Mouse (Mus musculus): ENCODE data around the gene Pafah1b1.

Pafah1b1 gene

DNA sequence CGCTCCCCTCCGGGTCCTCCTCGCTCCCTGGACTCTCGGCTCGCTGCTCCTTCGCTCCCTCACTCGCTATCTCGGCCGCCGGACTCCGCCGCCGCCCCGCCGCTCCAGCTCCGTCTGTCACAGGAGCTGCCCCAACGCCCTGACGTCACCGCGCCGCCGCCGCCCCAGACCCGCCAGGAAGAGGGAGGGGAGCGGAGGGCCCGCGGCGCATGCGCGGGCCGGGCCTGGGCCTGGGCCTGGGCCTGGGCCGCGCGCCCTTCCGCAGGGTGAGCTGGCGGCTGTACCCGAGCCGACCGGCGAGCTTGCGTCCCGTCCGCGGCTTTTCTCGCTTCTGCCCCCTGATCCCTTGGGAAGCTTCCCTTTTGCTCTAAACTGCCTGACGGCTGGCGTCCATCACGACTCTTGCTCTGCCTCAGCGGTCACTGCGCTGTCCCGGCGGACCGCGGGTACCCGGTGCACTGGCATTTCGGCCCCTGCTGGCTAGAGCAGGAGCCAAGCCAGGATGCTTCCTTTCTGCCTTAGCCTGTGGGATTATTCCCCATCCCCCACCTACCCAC is at the start of gene Pafah1b1:
Pafah1b1 (minus strand) TSS at position 436 of the 557 bp plus-strand sequence.
- in situ Hi-C loops (cut with MboI, MseI), result no loop called here

DNA sequence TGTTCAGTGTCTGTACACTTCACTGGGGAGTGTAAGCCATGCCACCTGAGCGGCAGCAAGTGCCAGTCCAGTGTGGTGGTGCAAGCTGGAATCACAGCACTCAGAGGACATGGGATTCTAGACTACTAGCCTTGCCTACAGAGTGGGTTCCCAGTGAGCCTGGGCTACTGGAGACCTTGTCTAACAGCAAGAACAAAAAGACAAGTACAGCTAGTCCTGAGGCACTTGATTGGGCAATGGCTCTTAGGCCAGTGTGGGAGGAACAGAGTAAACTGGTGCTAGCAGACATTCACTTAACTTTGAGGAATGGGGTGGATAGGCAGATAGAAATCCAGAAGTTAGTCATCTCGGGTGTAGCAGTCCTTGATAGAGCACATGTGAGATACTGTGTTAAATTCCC is 47.9 kb upstream of the Pafah1b1 start:
- in situ Hi-C loops (cut with MboI, MseI), result no loop called here

DNA sequence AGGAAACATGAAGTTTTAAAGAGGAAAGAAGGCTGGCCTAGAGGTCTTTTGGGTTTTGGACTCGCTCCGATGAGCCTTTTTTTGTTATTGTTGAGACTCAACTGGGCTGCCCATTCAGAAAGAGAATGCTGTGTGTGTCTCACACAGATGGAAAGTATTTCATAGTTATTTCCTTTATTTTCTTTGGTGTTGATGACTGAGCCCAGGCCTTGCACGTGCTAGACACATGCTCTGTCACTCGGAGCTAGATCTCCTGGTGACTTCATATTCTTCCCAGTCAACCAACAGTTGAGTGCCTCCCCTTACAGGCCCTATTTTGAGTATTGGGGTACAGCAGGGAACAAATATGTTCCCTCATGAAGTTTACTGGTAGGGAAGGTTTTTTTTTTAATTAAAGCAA is 47.2 kb upstream of the Pafah1b1 start:
- in situ Hi-C loops (cut with MboI, MseI), result no loop called here

DNA sequence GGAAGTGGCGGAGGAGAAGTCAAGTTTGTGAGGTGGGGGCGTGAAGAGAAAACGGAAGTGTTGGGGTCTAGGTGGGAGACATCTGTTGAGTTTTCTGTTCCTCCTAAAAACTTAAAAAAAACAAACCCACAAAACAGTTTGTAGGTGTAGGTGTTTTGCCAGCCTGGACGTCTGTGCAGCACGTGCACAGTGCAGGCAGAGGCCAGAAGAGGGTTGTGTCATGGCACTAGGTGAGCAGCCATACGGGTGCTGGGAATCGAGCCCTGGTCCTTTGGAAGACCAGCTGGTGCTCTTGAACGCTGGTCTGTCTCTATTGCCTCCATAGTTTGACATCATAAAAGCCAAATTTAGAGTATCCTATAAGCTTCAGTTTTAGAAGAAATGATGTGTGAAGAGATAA is 46.8 kb upstream of the Pafah1b1 start:
- in situ Hi-C loops (cut with MboI, MseI), result no loop called here

DNA sequence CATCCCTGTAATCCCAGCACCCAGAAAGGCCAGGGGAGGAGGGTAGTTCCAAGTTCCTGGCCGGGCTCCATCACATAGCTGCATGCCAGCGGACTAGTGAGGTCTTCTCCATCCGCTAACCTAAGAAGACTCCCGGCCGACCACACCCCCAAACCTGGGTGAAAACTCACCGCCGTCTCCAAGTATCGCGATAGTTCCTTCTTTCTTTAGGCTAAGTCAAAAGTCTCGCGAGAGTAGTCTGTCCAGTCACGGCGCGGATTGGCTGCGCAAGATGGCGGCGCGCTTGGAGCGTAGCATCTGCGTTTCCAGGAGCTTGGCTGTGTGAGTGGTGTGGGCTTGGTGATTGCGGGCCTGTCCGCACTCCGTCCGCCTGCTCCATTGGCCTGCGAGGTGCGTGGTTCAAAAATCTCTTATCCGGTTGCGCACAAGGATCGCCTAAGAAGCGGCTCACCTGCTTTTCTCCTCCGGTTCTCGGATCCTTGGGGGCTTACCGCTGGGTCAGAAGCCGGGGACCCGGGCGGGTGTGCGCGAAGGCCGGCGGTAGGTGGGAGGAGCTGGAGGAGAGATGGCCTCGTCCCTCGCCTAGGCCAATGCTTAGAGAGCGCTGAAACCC is 46.2 kb upstream of the Pafah1b1 start, which contains the start of gene Mettl16:
Mettl16 (plus strand) TSS at position 236 of the 613 bp plus-strand sequence.
- in situ Hi-C loops (cut with MboI, MseI), result no loop called here

DNA sequence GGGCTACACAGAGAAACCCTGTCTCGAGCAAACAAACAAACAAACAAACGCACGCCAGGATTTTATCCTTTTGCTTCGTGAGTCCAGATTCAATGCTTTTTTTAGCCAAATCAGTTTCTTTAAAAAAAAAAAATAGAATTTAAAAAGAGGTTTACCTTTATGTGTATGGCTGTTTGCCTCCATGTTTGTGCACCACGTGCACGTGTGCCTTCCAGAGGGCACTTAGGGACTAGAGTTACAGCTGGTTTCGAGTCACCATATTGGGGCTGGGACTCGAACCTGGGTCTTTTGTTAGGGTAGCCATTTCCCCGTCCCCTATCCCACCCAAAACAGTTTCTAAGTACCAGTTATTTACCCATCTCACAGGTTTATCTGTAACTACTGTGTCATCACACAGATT is 45.6 kb upstream of the Pafah1b1 start:
- in situ Hi-C loops (cut with MboI, MseI), result no loop called here

DNA sequence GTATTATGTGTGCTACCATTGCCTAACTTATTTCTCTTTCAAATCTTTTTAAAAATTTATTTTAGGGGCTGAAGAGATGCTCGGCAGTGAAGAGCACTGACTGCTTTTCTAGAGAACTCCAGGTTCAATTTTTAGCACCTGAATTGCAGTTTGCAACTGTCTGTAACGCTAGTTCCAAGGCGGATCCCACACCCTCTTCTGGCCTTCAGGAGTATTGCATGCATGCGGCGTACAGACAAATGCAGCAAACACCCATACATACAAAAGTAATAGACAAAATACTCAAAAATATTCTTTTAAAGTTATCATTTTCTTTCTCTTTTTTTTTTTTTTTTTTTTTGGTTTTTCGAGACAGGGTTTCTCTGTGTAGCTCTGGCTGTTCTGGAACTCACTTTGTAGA is 43.6 kb upstream of the Pafah1b1 start:
- in situ Hi-C loops (cut with MboI, MseI), result no loop called here

DNA sequence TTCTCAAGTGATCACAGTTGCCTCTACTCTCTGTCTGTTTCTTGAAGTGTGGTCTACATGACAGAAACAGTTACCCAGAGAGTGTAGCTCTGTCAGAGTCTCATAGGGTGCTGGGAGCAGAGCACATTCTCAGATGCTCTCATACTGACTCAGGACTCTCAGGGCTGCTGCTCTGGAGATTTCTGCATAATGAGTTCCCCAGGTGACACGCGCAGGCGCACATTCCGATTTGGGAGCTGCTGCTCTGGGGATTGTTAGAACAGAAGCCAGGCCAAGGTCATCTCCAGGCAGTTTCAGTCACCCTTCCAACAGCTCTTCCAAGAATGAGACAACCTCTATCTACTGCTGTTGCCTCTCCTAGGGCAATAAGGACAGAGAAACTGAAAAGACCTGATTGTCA is 43.0 kb upstream of the Pafah1b1 start:
- in situ Hi-C loops (cut with MboI, MseI), result no loop called here

DNA sequence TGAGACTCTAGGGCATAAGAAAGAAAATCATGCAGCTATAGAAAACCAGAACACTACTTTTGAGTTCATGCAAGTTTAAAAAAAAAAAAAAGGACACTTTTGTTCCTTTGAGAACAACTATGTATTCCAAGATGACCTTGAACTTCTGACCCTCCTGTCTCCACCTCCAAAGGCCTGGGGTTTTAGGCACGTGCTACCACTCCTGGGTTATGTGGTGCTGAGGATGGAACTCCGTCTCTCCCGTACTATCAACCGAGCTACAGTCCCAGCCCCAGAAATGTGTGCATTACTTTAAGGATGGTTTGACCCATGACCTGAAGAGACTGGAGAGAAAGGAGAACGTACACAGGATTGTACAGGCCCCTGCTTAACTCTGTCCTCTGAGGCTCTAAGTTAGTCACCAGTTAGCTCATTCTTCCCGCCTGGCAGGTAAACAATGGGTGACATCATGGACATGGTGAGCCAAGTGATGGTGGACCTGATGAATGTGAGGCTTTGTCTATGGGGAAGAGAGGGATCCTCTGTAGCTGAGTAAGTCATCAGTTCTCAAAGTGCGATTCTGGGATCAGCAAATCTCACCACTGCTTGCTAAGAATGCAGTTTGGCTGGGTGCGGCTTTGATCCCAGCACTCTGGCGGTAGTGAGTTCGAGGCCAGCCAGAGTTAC is 39.6 kb upstream of the Pafah1b1 start:
- in situ Hi-C loops (cut with MboI, MseI), result no loop called here

DNA sequence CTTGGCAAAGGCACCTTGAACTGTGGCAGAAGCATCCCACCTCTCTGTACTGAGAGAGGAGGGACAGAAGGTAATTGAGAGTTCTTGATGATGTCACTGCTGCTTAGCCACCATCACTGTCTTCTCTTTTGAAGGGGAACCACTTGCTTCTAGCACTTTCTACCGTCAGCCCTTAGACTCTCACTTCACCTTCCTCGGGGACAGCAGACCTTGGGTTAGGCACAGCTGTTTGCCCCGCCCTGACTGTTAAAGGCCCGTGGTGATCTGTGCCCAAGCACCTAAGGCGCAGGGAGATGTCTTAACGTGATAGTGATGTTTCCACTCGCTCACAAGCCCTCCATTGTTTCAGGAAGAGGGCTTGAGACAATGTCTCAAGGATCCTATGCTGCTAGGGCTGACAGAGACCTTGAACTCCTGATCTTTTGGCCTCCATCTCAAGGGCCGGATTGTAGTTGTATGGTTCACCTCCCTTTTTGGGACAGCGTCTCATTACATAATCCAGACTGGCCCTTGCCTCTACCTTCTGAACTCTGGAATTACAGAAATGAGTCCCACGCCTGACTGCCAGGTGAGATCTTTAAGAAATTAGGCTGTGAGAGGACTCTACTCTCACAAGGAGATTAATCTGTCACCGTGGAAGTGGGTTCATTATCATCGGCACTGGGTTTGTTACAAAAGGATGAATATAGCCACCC is 36.7 kb upstream of the Pafah1b1 start:
- in situ Hi-C loops (cut with MboI, MseI), result no loop called here

DNA sequence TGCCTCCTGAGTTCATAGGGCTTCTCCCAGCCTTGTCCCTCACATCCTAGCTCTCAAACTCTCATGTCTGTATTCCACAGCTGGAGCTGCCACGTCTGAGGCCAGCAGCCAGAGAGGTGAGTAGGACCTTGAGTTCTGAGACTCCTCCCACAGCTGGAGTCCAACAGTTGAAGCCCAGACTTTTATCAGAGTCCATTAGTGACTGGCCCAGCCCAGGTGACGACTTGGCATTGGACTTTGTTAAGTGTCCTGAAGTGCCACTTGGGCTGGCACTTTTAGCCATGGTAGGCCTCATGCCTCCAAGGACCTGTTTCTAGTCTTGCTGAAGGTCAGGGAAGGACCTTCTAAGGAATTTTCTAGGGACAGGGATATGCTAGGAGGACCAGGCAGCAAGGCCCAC is 32.2 kb upstream of the Pafah1b1 start:
- in situ Hi-C loops (cut with MboI, MseI), result no loop called here

DNA sequence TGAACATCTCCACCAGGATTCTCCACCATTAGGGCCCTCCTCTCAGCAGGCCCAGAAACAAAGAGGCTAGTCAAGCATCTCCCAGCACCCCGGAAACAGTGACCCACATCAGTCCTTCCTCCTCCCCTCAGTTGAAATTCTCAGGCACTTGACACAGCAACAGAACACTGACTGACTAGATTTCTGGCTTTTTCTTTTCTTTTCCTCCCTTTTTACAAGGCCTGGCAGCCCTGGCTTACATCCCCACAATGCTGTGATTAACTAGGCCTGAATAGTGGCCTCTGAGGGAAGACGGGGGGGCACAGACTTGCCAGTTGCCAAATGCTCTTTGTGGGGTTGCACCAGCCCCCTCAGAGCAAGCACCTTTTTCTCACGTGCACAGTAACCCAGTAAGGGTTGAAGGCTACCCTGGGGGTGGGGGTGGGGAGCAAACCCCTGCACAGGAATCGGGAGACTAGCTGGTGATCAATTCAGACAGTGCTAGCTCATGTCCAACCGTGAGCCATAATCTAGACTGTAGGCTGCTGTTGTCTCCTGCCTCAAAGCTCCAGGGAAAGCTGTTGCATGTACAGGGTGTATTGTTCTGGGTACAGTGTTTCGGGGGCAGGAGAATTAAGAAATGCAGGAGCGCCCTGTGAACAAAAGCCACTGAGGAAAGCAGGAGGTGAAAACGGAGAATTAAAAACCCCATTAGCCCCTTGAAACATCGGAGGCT is 27.0 kb upstream of the Pafah1b1 start:
- in situ Hi-C loops (cut with MboI, MseI), result no loop called here

DNA sequence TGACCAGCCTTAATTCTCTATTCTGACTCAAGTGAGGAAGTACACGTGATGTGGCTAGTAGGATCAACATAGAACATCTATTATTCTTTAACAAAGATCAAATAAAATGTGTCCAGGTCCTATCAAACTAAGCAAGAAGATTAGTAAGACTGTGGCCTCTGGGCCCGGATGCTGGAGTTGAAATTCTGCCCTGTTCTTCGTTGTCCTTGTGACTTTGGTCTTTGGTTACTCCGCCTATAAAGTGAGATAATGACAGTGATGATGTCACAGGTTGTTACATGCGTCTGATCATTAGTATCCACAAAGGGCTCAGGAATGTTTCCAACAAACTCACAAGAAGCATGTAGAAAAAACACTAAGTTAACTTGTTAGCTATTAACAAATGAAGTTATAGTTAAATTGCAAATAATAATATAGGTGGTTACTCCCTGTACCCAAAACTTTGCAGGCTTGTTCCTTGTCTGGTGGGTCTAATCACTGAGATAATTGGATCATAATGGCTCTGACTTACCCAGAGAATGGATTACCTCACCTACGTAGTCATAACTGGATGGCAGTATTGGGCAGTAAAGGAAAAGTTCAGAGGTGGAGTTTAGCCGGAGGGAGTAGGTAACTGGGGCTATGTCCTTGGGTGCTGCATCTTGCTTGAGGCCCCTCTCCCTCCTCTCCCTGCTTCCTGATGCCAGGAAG is 26.3 kb upstream of the Pafah1b1 start:
- in situ Hi-C loops (cut with MboI, MseI), result no loop called here

DNA sequence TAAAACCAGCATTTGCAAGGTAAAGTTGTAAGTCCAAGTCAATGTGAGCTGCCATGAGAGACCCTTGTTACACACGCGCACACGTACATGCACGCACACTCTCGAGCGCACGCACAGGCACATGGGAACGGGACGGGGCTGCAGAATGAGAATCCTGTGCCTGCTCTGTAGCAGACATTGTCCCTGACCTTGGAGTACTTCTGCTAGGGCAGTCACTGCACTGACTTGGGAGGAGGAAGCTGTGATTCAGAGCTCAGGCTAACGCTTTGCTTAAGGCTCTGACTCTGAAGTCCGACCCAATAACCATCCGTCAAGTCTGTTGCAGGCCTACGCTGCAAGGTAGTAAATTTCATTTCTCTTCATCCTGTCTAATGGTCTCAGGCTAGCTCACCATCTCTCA is 24.8 kb upstream of the Pafah1b1 start:
- in situ Hi-C loops (cut with MboI, MseI), result no loop called here

DNA sequence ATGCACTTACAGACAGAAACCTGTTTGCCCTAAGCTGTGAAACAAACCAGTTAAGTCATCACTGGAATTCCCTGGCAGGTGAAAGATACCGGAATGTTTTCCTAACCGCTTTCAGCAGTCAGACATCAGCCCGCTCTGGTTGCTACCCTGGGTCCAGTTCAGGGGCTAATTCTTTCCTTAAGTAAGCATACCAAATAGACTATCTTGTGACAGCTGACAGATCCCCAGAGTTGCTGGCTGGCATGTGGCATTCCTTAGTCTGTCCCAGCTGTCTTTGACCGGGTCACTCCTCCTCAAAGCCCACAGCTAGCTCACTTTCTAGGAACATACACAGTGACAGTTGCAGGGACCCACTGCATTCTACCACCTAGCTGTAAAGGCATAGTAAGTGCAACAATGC is 23.6 kb upstream of the Pafah1b1 start:
- in situ Hi-C loops (cut with MboI, MseI), result no loop called here

DNA sequence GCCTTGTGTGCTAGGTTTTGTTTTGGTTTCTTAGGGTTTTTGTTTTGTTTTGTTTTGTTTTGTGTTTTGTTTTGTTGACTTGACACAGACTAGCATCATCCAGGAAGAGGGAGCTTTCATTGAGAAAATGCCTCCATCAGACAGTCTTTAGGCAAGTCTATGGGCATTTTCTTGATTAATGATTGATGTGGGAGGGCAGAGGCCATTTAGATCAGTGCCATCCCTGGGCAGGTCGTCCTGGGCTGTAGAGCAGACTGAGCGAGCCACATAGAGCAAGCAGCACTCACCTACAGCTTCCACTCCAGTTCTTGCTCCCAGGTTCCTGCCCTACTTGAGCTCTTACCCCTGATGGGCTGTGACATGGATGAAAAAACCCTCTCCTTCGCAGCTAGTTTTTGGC is 13.4 kb upstream of the Pafah1b1 start:
- in situ Hi-C loops (cut with MboI, MseI), result no loop called here

DNA sequence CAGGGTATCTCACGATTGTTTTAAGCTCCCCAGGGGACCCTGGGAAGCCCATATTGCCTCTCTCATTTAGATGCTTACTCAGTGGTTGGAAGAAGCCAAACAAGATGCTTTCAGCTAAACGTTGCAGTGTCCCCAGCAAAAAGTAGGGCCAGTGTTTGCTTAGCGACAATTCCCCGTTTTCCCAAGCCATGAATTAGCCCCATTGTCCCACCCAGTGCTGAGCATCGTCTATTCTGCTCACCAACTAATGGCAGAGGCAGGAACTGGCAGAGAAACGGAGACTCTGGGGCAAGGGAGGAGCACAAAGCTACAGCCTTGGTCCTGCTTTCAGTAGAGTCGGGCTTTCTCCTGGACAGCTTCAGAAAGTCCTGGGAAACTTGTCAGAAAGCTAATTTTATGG is 10.4 kb upstream of the Pafah1b1 start:
- in situ Hi-C loops (cut with MboI, MseI), result no loop called here

DNA sequence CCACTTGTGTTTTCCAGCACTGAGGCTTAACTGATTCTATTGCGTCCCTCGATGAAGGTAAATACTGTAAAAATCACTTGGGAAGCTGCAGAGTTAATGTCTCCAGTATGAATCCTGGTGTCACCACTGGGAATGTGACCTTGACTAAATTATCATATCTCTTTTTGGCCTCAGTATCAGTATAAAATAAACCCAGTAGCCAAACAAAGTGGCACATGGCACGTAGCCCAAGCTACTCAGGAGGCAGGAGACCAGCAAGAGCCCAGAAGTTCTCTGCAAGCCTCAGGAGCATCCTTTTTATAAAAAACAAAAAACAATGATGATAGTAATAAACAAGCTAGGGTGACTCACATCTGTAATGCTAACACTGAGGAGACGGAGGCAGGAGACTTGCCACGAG is 711 bp upstream of the Pafah1b1 start:
- in situ Hi-C loops (cut with MboI, MseI), result no loop called here

DNA sequence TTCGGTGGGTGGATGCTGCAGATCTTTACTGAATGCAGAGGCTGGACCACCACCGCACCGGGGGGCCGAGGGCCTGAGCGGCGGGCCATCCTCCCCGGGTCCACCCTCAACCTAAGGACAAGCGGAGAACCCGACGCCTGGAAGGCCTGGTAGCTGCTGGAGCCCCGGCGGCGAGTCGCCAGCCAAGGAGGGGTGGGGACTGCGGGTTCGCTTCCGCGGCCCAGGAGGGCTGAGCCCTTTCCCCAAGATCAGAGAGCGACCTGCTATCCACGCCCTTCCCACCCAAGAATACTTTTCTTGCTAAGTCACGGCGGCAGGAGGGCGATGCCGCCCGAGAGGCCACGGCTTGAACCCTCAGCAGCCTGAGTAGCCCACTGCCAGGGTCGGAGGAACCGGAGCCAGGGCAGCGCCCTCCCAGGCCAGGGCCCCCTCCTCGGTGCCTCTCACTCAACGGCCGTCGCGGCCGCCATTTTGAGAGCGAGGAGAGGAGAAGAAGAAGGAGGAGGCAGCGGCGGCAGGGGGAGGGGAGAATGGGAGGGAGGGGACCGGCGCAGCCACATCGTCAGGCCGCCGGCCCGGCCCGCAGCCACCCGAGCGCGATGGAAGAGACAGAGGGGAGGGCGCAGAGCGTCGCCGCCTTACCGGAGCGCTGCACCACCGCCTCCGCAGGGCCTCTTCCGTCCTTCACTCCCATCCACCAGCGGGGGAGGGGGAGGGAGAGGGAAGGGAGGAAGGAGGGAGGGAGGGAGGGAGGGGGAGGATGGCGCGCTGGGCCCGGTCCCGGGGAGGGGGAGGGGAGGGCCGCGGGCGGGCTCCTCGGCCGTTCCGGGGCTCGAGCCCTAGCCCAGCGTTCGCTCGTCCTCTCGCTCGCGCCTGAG is 874 bp downstream of the Pafah1b1 start:
- in situ Hi-C loops (cut with MboI, MseI), result no loop called here

DNA sequence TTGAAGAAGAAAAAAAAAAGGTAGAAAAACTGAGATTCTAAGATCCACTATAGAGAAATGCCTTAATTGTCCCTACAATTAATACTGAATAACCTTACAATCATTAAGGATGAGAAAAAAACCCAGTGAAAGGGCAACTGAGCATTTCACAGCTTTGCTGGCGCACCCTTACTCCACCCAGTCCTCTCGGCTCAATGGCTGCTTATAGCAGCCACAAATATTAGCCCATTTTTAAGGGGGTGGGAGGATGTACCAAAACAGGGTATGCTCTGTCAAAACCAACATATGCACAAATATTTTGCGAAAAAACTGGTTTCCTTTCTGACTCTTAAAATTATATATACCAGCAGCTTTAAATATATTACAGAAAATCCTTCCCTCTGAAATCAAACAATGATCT is 2.5 kb downstream of the Pafah1b1 start:
- in situ Hi-C loops (cut with MboI, MseI), result no loop called here

DNA sequence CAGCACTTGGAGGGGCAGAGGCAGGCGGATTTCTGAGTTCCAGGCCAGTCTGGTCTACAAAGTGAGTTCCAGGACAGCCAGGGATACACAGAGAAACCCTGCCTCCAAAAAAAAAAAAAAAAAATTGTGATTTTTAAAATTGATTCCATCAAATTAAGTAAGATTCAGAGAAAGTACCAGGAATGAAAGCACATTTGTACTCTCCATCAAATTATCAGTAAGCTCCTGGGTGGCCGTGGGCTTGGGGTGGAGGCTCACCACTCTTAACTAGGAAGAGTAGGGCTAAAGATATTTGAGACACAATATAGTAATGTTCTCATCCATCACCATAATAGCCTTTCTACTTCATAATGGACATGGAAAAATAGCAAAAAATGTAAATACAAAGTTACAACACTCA is 3.3 kb downstream of the Pafah1b1 start:
- in situ Hi-C loops (cut with MboI, MseI), result no loop called here

All from regulatory T cell (primary cell).